Mouse (Mus musculus): Measurements from ENCODE around the gene Isca2. TPM values are rescaled to one million over a fixed set of nuclear protein-coding genes. Genes with fewer than 3 reads are reported as not detected.

The Isca2 gene
- total RNA-seq (2015; ENCODE audit: low replicate concordance) (94.7 and 120 TPM in 2 replicates), total RNA-seq (2017; ENCODE audit: low replicate concordance) (35.5 and 49.8 TPM in 2 replicates)

DNA sequence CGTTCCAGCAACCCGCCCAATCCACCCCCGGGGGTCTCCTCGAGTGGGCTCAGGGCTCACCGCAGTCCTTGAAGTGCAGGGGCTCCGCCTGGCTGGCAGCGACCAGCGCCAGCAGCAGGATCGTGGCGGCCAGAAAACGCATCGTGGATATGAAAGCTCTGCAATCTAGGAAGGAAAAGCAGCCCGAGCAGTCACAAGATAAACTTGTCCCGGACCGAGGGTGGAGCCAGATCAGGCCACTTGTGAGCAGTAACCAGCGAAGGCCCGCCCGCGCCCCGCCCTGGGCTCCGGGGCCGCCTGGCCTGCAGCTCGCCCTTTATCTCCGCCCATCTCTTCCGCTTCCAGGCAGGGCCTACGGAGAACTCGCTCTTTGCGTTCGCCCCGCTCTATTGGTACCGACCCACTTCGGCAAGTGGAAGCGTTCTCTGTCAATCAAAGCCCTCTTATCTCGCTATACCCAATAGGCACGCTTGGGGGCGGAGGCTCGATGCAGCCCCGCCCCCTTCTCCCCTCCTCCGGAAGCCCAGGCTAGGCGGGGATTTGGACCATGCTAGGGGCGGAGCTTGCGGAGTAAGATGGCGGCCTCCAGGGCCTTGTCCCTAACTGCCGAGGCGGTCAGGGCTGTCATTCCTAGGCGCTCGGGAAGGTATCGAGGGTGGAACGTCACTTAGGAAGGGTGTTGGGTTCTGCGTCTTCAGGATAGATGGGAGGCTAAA is at the start of gene Isca2, which contains the start of gene Npc2:
Gene Isca2 (plus strand): TSS at position 526 of the 716 bp plus-strand sequence.
Gene Npc2 (minus strand): TSS at position 427 of the 716 bp plus-strand sequence.
- ATAC-seq (replicated peaks; ENCODE audit: low FRiP score, poor library complexity, severe bottlenecking), result peak; percentile 90

DNA sequence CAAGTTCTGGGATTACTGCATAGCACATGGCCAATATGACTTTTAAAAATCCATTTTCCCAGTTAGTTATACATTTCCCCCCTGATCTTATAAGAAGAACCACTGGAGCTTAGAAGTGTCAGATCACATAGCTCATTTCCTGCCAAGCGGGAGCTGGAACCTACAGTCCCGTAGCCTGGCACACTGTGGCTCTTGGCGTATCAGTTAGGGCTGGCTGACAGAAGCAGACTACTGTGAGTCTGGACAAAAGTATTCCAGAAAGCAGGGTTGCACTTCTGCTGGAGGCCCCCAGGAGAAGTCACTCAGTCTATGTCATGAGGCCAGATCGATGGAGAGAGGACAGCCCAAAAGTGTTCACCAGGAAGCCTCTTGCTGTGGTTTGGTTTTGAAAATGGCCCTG is 46.7 kb upstream of the Isca2 start:
- no peak for ATAC-seq (replicated peaks; ENCODE audit: low FRiP score, poor library complexity, severe bottlenecking)

DNA sequence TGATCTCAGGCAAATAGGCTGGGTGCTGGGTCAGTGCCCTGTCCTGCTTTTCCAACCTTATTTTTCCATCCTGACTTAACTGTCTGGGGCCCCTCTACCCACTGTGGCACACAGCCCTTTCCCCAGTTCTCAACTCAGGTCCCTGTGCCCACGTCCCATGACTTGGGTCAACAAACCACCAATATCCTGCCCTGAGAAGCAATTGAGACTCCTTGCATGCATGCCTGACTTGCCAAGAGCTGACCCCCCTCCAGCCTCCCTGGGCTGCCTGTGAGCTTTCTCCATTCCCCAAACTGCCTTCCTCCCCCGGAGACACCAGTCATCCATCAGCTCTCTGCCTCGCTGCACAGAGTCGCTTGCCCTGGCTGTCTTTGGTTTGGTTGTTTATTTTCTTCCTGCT is 46.1 kb upstream of the Isca2 start:
- no peak for ATAC-seq (replicated peaks; ENCODE audit: low FRiP score, poor library complexity, severe bottlenecking)

DNA sequence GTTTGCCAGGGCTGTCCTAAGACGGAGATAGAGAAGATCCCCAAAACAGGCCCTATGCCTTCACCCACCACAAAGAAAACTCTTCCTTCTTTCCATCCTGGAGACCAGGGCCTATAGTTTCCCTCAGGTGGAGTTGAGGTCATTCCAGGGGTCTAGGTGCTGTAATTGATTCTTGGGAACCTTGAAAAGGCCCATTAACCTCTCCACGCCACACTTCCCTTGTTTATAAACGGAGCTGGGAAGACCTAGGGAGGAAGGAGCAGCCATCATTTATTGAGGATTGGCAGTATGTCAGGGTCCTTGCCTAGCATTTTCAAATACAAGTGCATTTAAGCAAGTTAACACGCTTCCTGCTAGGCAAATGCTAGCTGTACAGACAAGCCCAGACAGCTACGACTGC is 45.6 kb upstream of the Isca2 start:
- ATAC-seq (replicated peaks; ENCODE audit: low FRiP score, poor library complexity, severe bottlenecking), result no peak

DNA sequence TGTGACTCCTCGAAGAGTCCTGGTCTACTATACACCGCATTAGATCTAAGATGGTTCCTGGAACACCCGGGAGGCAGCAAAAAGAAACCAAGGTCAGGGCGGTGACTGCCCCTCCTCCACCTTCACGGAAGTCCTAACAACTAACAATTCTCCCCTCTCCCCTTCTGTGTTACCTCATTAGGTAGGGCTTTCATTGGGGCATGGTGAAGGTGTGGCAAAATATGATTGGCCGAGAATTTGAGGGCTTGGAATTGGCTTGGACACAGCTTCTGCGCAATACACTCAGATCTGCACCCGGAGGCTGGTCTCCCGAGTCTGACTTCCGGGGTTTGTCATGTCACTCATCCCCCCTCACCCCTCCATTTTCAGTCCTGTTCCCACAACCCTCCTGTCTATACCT is 44.6 kb upstream of the Isca2 start:
- no peak for ATAC-seq (replicated peaks; ENCODE audit: low FRiP score, poor library complexity, severe bottlenecking)

DNA sequence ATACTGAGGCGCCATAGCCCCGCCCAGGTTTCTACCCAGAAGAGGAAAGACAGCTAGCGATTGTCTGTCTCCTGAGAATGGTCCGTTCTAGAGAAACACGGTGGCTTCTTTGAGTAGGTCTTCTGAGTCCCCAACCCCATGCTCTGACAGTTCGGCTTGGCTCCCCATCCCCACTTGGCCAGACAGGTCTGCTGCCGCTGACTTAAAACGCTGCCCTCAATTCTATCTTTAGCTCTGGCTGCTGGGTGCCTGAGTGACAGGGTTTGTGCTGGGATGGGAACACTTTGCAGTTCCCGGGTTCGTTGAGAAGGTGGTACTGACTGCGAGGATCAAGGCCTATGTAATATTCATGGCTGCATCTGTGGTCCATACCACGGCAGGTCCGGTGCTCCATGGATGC is 39.7 kb upstream of the Isca2 start:
- ATAC-seq (replicated peaks; ENCODE audit: low FRiP score, poor library complexity, severe bottlenecking), result no peak

DNA sequence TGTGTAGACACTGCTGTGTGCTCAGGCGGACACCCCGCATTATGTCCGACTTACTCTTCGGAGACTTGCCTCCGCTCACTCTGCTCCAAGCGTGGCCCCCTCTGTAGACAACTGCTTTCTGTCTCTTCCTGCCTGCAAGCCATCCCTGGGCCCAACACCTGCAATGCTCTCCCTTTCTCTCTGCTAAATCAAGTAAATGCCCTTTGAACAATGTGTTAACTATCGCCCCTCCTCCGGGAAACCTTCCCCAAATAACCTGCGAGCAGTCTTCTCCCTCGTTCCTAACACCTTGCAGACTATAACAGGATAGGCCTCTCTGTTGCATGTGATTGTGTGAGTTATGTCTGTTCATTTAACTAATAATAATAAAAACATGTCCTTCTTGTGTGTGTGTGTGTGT is 29.6 kb upstream of the Isca2 start:
- no peak for ATAC-seq (replicated peaks; ENCODE audit: low FRiP score, poor library complexity, severe bottlenecking)

DNA sequence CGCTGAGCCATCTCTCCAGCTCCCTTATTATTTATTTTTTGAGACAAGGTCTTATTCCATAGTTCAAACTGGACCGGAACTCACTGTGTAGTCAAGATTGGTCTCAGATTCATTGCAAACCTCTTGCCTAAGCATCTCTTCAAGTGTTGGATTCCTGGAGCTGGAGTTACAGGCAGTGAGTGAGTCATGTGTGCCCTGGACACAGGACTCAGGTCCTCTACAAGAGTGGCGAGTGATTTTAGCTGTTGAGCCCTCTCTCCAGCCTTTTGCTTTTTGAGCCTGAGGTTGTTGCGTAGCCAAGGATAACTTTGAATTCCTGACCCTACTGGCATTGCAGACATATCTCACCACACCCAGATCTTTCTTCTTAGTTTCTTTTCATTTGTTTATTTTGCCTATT is 27.4 kb upstream of the Isca2 start:
- no peak for ATAC-seq (replicated peaks; ENCODE audit: low FRiP score, poor library complexity, severe bottlenecking)

DNA sequence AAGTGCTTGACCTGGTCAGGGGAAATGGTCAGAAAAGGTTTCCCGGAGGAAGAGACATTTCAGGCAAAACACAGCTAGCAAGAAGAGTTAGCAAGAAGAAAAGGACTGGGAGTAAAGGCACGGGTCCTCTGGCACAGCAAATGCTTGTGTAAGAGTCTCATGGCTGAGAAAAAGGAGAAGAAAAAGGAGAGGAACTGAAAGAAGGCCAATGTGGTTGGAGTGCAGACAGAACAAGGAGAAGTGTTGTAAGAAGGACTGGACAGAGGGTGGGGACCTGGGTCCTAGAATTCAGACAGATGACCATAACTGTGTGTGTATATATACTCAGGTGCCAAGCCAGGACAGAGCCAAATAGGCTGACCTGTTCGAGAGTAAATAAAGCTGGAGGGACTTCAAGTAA is 24.9 kb upstream of the Isca2 start:
- no peak for ATAC-seq (replicated peaks; ENCODE audit: low FRiP score, poor library complexity, severe bottlenecking)

DNA sequence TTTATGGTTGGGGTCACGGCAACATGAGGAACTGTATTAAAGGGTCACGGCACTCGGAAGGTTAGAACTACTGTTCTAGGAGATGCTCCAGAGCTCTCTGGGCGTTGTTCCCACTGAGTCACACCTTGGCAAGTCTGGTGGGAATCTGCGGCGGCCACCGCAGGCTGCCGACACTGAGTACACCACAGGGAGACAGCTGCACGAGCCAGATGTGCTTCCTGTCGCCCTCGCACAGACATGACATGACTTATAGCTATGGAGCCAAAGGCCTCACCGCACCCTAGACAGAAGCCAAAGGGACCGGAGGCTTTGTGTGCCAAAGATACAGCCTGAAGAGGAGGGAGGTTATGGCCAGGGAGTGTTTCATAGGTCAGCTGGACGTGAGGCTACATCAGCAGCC is 22.4 kb upstream of the Isca2 start:
- ATAC-seq (replicated peaks; ENCODE audit: low FRiP score, poor library complexity, severe bottlenecking), result no peak

DNA sequence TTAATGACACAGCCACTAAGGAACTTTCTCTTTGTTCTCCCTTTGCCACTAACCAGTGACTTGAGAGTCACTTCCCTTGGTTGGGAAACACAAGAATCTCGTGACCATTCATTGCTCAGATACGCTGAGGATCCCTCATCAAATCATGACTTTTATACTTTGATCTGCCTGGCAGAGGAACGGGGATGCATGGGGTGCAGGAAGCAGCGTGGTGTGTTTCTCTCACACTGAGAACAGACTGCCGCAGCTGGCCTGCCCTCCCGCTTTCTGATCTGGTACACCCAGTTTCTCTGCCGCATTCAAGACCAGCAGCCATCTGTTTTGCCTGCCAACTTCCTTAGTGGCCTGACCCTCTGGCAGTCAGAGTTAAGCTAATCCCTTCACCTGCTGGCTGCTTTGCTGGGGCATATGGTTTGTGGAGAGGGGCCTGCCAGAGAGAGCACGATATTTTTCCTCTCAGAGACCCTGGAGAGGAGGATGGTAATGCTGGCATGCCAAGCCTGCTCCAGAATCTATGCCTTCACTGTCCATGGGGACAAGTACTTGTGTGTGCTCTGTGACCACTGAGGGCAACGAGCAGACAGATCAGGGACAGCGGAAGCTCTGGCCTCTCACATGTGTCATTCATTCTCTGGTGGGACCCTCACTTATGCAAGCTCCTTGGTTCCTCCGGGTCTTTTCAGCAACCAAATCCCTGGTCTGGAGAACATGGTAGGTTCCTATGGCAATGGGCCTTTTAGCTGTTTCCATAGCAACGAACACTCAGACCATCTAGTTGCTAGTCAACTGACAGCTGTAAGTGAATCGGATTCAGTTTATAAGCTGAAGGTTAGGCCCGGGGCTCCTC is 20.7 kb upstream of the Isca2 start:
- no peak for ATAC-seq (replicated peaks; ENCODE audit: low FRiP score, poor library complexity, severe bottlenecking)

DNA sequence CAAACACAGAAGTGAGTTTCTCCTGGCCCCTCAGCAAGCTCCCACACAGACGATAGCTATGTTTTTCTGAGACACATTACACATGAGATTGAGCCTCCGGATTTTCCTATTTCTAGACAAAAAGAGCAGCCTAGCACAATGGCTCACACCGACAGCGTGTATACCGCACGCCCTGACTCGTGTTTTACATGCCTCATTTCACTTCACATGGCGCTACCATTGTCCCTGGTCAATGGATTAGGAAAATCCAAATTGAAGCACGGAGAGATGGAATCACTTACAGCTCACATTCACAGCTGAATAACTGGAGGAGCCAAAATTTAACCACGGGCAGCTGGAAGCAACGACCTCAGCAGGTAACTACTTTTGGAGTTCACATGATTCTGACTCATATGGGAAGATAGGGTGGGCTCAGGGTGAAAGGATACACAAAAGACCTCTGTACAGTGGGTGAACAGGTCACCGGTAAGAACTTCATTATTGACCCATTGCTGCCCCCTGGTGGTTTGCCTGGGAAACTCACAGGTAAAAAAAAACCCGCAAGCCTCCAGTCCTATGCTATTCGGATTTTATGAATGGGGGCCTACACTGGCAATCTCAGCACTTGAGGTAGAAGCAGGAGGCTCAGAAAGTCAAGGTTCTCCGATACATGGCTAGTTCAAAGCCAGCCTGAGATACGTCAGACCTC is 17.9 kb upstream of the Isca2 start:
- ATAC-seq (replicated peaks; ENCODE audit: low FRiP score, poor library complexity, severe bottlenecking), result peak; percentile 72

DNA sequence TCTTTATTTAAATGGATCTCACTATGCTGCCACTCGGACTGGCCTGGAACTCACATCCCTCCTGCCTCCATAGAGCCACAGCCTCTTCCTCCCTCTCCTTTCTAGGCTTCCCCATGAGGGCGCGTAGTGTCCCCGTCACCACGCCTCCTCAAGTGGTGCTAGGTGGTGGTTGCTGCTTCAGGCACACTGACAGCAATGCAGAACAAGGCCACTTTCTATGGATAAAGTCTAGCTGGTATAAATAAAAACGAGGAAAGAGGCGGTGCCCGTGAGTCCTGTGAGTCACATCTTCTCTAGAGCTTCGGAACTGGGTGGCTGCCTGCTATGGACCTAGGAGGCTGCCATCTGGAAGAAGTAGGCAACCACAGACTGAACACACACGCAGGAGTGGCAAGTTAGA is 17.0 kb upstream of the Isca2 start:
- no peak for ATAC-seq (replicated peaks; ENCODE audit: low FRiP score, poor library complexity, severe bottlenecking)

DNA sequence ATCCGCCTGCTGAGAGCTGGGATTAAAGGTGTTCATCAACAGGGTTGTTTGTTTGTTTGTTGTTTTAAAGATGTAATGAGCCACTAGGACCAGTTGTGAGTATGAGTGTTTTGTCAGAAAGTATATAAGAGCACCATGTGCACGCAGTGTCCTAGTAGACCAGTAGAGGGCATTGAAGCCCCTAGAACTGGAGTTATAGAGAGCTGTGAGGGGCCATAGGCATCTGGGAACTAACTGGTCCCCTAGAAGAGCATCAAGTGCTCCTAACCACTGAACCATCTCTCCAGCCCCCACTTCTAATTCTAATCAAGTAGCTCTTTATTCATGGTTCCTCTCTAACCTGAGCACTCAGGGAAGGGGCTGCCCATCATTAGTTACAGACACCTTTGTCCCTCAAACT is 14.0 kb upstream of the Isca2 start:
- peak; percentile 67 for ATAC-seq (replicated peaks; ENCODE audit: low FRiP score, poor library complexity, severe bottlenecking)

DNA sequence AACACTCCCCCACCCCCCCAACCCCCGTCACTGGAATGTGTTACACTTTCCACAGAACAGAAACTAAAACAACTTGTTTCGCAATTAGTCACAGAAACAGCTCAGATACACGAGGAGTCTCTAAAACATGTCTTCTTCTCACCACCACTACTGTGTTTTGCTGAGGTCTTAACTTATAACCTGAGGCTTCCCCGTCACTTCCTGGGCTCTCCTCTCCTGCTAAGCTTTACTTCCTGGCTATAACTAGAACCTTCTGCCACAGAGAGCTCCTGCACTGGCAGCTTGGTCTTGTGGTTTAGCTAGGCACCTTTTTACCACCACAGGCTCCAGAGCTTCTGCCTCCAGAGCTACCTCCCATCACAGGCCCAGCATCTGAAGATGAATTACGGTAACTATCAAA is 10.5 kb upstream of the Isca2 start:
- no peak for ATAC-seq (replicated peaks; ENCODE audit: low FRiP score, poor library complexity, severe bottlenecking)

DNA sequence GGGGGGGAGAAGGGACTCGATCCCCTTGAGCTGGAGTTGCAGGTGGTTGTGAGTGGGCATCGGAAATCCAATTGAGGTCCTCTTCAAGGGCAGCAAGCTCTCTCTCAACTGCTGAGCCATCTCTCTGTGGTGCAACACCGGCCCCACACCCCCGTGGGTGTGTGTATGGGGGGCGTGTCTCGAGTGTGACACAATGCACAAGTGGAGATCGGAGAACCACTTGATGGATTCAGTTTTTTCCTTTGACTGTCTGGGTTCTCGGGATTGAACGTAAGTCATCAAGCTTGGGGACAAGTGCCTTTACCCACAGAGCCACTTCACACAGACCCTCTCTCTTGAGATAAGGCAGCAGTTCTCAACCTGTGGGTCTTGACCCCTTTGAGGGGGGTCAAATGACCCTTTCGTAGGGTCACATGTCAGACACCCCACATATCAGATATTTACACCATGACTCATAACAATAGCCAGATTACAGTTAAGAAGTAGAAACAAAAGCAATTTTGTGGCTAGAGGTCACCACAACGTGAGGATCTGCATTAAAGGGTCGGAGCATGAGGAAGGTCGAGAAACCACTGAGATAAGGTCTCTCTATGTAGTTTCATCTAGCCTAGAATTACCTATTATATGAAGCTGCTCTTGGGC is 9.4 kb upstream of the Isca2 start:
- no peak for ATAC-seq (replicated peaks; ENCODE audit: low FRiP score, poor library complexity, severe bottlenecking)

DNA sequence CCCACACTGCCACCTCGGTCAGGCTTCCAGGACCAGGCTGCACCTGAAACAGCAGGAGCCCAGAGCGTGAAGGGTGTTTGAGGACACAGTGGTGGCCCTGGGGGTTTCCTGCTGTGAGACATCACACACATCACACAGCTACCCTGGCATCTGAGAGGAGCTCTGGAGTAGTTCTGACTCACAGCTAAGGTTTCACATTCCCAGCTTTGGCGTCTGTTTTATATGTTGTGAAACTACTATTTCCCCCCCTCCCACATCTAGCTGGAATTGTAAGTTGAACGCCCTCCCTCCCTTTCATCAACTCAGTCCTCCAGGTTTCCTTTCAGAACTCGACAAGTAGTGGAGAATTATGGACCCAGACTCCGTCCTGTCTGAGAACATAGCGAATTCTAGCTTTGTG is 8.3 kb upstream of the Isca2 start:
- ATAC-seq (replicated peaks; ENCODE audit: low FRiP score, poor library complexity, severe bottlenecking), result no peak

DNA sequence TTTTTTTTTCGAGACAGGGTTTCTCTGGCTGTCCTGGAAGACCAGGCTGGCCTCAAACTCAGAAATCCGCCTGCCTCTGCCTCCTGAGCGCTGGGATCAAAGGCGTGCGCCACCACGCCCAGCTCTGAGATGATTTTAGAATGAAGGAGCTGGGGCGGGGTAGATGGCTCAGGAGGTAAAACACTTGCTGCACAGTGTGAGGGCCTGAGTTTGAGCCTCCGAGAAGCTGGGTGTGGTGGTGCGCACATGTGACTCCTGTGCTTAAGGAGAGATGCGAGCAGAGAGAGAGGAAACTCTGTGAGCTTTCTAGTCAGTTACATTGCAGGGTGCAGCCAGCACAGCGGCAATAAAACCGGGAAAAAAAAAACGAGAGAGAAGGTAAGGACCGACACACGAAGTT is 7.5 kb upstream of the Isca2 start:
- no peak for ATAC-seq (replicated peaks; ENCODE audit: low FRiP score, poor library complexity, severe bottlenecking)

DNA sequence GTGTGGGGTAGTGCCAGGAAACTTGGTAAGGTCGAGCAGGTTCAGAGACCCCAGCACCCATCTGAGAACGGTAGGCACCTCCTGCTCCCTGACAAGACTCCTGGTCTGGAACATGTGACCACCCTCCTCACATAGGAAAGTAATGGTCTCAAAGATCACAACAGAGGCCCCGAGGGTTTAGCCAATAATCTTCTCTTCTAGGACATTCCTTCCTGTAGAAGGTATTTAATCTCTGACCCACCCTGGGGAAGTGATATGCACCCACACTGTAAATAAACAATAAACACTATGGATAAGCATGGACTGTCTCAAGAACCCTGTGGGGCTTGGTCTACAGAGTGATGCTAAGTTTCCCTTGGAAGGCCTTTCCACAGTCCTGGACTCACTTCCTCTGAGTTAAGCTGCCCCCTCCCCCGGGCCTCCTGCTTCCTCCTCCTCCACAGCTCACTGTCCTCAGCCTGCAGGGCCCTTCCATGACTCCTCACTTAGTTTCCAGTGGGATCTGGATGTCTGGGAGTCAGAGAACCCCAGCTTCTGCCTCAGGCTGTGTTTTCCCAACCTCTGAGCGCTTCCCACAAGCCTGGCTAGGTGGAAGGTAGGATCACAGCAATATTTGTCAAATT is 6.8 kb upstream of the Isca2 start:
- ATAC-seq (replicated peaks; ENCODE audit: low FRiP score, poor library complexity, severe bottlenecking), result no peak

DNA sequence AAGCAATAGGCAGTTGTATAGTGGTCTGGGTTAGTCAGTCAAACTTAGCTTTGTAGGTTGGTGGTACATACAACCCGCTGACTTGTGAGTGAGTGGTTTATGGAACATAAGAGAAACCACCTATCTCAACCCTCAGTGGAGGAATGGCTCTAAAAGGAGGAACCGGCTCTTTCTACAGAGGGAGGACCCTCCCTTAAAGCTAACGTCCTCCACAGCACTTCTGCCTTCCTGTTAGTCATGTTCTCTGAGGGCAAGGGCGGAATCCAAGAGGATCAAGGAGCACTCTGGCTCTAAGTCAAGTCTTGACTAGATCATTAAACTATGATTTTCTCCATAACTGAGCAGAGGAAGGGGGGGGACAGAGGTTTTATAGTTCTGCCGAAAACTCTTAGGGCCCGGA is 5.5 kb upstream of the Isca2 start:
- no peak for ATAC-seq (replicated peaks; ENCODE audit: low FRiP score, poor library complexity, severe bottlenecking)
